Mouse (Mus musculus) mouse embryonic stem cell (cell line): ENCODE data around the gene Gm20532.

ENCODE experiments used
- in situ Hi-C, 2 experiments: fragments of 300-500 bp; cut with MboI; formaldehyde crosslinking; loops; 1 replicate in 1 of 2; 3 replicates in 1 of 2; pipeline ENCODE4 v1.14.3; 2019 to 2020; ENCODE audit warnings: low sequenced_read_pairs in 2 of 2, low pct_unique_long_range_greater_than_20kb in 1 of 2, mixed read lengths in 1 of 2; ENCODE audit not compliant: unreplicated experiment in 1 of 2

Gene Gm20532

DNA sequence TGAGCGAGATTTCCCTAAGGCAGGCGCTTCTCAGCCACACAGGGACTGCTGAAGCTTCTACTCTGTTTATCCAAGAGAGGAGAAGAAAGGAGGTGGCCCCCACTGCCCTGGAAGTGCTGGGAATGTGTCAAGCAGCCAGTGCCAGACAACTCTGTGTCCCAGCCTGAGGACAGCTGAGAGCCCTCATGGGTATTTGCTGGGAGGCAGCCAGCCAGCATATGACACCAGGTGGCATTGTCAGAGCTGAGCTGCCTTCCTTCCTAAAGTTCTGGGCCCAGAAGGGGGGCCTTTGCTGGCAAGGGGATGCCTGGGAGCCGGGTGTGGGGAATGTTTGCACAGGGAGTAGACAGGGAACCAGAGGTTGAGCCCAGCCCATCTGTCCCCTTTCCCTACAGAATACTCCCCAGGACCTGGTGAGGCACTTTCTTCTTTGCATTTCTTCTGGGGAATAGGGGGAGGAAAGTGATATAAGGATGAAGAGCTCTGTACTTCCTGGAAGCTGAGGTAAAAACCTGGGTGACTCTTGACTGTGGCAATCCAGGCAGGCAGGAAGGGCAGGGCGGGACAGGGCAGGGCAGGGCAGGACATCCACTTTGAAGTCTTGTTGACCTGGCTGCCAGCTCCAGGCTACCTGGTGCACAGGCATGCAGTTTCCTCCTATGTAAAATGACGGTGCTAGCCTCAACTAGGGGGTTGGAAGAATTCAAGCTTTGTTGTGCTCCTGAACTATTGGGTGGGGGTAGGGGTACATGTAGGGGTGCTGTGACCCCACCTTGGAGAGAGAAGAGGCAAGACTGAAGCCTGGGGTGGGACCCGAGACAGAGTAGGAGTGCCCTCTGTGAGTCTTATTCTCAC lies 20.8 kb downstream of the Gm20532 start:
- in situ Hi-C loops = no loop called here

DNA sequence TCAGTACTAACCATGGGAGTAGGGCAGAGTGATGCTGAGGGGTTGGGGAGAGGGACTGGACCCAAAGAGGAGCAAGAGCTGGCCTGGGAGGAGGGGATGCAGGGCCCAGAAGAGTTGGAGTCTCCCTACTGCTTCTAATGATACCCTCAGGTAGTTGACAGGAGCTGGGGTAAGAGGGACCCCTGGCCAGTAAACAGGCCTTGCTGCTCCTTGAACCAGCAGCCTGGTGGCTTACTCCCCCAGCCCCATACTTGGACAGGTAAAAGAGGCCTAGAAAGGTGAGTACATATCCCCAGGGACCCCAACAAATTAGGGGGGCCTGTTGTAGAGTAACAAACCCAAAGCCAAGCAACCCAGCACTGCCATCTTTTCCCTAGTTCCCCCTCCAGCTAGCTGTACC lies 22.3 kb downstream of the Gm20532 start:
- in situ Hi-C loops = no loop called here

DNA sequence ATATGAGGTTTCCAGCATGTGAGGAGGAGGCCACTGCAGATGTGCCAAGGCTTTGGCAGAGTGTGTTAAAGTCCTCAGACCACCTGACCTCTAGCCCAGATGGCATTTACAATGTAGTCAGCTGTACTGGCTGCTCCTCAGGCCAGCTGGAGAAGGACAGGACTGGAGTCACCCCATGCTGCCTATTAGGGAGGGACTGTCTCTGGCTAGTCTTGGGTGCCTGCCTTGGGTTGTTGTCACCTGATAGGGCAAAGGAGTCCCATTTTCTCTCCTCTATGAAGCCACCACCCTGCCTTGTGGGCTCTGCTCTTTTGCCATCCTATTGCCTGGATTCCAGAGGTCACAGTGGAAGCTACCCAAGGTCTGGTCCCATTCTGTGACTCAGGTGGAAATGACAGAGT lies 22.8 kb downstream of the Gm20532 start:
- in situ Hi-C loops = no loop called here

- in situ Hi-C loops = no loop called here
Measured at GRCm38 (mm10) chr2:26610526-26610925, 24.1 kb downstream of the Gm20532 start.

DNA sequence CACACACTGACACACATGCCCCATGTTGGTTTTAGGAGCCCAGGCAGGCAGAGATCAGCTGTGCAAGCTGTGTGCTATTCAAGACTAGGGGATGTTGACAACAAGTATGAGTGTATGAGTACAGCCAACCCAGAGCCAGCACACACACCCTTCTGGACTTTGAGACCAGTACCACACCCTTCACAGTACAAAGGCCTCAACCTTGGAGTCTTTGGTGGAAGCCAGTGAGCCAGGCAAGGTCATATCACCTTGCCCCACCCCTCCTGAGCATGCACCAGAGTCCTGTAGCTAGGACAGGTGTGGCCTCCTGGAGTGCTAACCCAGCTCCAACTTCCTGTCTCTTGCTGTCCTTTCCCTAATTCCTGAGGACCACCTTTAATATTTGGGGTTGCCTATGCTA lies 24.6 kb downstream of the Gm20532 start:
- in situ Hi-C loops = no loop called here

DNA sequence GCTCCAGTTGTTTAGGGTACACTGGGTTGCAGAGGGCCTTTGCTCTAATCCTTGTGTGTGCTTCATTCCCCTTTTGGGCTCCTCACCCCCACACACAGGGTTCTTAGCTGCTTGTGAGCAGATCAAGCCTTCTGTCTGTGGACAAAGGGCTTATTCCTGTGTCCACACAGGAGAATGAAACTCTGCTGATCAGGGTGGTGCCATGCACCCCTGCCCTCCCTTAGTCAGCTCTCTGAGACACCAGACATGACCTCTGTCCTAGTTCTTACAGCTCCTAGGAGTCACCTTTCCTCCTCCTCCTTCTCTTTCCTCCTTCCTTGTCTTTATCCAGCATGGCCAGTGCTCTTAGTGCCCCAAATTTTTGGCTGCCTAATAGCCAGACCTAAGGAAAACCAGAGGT lies 25.5 kb downstream of the Gm20532 start:
- in situ Hi-C loops = no loop called here

DNA sequence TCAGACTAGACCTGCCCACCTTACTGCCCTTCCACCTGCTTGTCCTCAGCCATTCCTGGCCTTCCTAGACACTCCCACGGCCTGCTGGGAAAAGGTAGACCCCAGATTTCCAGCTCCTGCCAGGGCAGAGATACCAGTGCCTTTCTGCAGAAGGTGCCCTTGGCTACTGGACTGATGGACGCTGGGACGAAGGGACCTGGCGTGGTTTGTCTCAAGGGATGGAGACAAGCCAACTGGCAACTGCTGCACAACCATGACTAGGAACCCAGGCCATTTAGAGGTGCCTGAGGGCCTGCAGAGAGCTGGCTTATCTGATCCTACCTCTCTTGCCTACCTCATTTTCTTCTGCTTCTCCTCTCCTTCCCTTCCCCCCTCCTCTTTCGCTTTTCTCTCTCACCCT lies 28.5 kb downstream of the Gm20532 start:
- in situ Hi-C loops = no loop called here

DNA sequence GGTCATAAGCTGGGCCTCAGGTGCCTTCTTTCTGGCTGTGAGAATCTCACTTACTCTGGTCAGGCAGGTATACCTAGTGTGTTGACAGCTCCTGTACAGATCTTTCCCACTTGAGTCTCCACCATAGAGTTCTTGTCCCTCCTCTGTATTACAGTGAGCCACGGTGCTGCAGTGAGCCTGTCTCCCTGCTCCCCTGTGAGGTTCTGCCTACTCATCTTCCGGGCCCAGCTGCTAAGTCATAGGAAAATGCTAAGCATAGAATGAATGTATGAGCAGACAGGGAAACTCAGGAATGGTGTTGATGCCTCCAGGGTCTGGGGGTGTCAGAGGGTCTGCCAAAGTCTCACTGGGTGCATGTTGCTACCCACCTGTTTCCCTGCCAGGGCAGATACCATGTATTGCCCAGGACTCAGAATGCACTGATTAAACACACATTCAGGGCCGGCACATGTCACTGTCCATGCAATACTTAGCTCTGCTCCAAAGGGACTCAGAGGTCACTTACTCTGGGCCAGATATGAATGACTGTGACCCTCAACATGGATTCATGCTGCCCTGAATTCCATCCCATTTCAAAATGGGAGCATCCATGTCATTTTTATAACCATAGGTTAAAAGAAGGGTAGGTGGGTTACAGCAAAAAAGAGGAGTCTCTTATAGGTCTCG lies 29.2 kb downstream of the Gm20532 start:
- in situ Hi-C loops = no loop called here

GRCm38 (mm10) chr2:26617331-26617730 lies 30.9 kb downstream of the Gm20532 start:
- in situ Hi-C loops = no loop called here

- in situ Hi-C loops = no loop called here
Measured at GRCm38 (mm10) chr2:26617928-26618327, 31.5 kb downstream of the Gm20532 start.

GRCm38 (mm10) chr2:26621246-26621645 lies 34.8 kb downstream of the Gm20532 start:
- in situ Hi-C loops = no loop called here

DNA sequence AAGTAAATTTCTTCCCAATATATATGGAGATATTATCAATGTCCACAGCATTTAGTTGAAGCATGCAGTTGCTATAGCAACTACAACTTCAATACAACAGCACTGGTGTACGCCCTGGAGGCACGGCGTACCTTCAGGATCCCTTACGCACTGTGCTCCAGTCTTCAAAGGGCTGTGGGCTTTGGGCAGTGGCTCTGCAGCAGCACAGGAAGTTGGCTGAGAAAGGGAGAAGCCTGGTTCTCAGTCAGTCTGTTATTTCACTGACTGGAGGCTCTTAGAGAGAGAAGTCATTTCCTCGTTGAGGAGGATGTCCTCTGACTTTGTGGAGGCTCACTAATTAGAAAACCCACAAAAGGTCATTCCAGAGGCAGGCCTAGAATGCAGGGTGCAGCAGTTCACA lies 36.5 kb downstream of the Gm20532 start:
- in situ Hi-C loops = no loop called here

DNA sequence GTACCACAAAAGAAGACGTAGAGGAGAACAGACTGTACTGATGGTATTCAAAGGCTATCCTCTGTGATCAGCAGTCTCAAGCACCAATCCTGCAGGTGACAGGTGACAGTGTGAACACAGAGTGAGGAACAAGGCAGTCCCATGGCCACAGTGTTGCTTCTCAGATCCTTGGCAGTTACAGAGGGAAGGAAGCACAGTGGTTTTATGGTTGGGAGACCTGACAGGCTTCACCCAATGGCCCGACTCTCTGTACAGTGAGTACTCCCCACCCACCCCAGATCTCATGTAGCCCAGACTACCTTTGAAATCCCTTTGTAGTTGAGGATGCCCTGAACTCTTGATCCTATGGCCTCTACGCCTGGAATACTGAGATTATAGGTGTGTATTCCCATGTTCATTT lies 39.0 kb downstream of the Gm20532 start:
- in situ Hi-C loops = no loop called here

- in situ Hi-C loops = no loop called here
Measured at GRCm38 (mm10) chr2:26626081-26626480, 39.6 kb downstream of the Gm20532 start.

GRCm38 (mm10) chr2:26627921-26628739 lies 41.7 kb downstream of the Gm20532 start, which contains the start of gene Fam69b:
Fam69b (plus strand) TSS chr2:26628457.
- in situ Hi-C loops = no loop called here

GRCm38 (mm10) chr2:26628792-26629437 lies 42.5 kb downstream of the Gm20532 start:
- in situ Hi-C loops = no loop called here

GRCm38 (mm10) chr2:26632541-26633395 lies 46.3 kb downstream of the Gm20532 start:
- in situ Hi-C loops = no loop called here
